Mouse (Mus musculus) brain, embryonic 18.5 days (tissue): ENCODE measurements around the gene Rptor.

Source experiments
- DNase-seq: peaks from one replicate; pipeline ENCODE4 v3.0.0-alpha.2; 2012; ENCODE audit warnings: low read depth, low spot score

Gene Rptor

GRCm38 (mm10) chr11:119809309-119809708, 206.6 kb downstream of the Rptor start:
- DNase-seq, result no peak

GRCm38 (mm10) chr11:119811022-119811421, 208.3 kb downstream of the Rptor start:
- no peak for DNase-seq

GRCm38 (mm10) chr11:119811598-119811997, 208.9 kb downstream of the Rptor start:
- DNase-seq, result no peak

- no peak for DNase-seq
These were observed 209.4 kb downstream of the Rptor start for GRCm38 (mm10) chr11:119812093-119812492.

- DNase-seq, result no peak
These were observed 211.4 kb downstream of the Rptor start for GRCm38 (mm10) chr11:119814035-119814558.

- DNase-seq, result no peak
These were observed 214.2 kb downstream of the Rptor start for GRCm38 (mm10) chr11:119816798-119817361.

GRCm38 (mm10) chr11:119817362-119817837, 214.7 kb downstream of the Rptor start:
- DNase-seq, result no peak

- no peak for DNase-seq
These were observed 215.2 kb downstream of the Rptor start for GRCm38 (mm10) chr11:119817898-119818297.

GRCm38 (mm10) chr11:119821514-119821913, 218.8 kb downstream of the Rptor start:
- DNase-seq, result no peak

GRCm38 (mm10) chr11:119824072-119824649, 221.5 kb downstream of the Rptor start:
- DNase-seq, result no peak

- DNase-seq, result no peak
These were observed 223.1 kb downstream of the Rptor start for GRCm38 (mm10) chr11:119825783-119826182.

- no peak for DNase-seq
These were observed 223.5 kb downstream of the Rptor start for GRCm38 (mm10) chr11:119826239-119826638.

GRCm38 (mm10) chr11:119829116-119829515, 226.4 kb downstream of the Rptor start:
- DNase-seq, result no peak

GRCm38 (mm10) chr11:119831682-119832081, 229.0 kb downstream of the Rptor start:
- no peak for DNase-seq

- DNase-seq, result no peak
These were observed 230.6 kb downstream of the Rptor start for GRCm38 (mm10) chr11:119833311-119833710.

- no peak for DNase-seq
These were observed 231.4 kb downstream of the Rptor start for GRCm38 (mm10) chr11:119833877-119834804.

GRCm38 (mm10) chr11:119836326-119836725, 233.6 kb downstream of the Rptor start:
- no peak for DNase-seq

GRCm38 (mm10) chr11:119837786-119838185, 235.1 kb downstream of the Rptor start:
- DNase-seq, result no peak

GRCm38 (mm10) chr11:119839411-119840342, 237.0 kb downstream of the Rptor start:
- no peak for DNase-seq

GRCm38 (mm10) chr11:119846608-119847007, 243.9 kb downstream of the Rptor start:
- DNase-seq, result no peak

- no peak for DNase-seq
These were observed 244.4 kb downstream of the Rptor start for GRCm38 (mm10) chr11:119847076-119847475.
